Mouse (Mus musculus): ENCODE results near the gene Lingo3.

DNA sequence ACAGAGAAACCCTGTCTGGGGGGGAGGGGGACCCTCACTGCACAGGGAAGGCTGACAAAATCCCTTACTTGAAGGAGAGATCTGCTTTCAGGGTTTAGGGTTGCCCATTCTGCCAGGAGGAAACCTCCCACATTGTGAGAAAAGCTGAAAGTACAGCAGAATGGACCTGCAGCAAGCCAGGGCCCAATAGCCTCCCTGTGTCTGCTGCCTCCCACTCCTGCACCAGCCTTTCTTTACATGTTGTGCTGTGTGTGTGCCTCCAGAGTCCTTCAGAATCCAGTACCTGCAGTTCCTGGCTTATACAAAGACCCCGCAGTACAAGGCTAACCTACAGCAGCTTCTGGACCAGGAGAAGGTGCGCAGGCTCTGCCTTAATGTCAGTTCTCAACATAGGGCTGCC lies 59.5 kb downstream of the Lingo3 start:
- TF ChIP-seq CTCF (IDR thresholded peaks at IDR 0.05; ENCODE audit: control insufficient read depth, insufficient read depth, low read length) (no peak), POLR2A (IDR thresholded peaks at IDR 0.05; ENCODE audit: borderline replicate concordance, control insufficient read depth, low read depth, low read length) (no peak)
